Mouse (Mus musculus) testis, adult 2 months (tissue): ENCODE measurements at regions not wholly inside any gene's neighbourhood (a gene's known extent, or its start where the extent isn't known, plus 50 kb on each side); places are given as distances from the start of the nearest gene placed in this dataset.

ENCODE experiments used
- H3K27ac ChIP-seq: fragments of 200-500 bp; 2 replicates; pipeline ENCODE4 v1.5.1; 2012; ENCODE audit warnings: low read depth, low read length; ENCODE audit not compliant: control insufficient read depth, insufficient read depth
- H3K27me3 ChIP-seq: fragments of 200-500 bp; 2 replicates; pipeline ENCODE4 v1.6.1; 2012; ENCODE audit warnings: mild to moderate bottlenecking, low read length, moderate library complexity; ENCODE audit not compliant: control insufficient read depth, insufficient read depth
- H3K36me3 ChIP-seq: fragments of 200-500 bp; 2 replicates; pipeline ENCODE4 v1.6.1; 2012; ENCODE audit warnings: mild to moderate bottlenecking, low read length; ENCODE audit not compliant: control insufficient read depth, insufficient read depth
- H3K4me1 ChIP-seq: fragments of 200-500 bp; 2 replicates; pipeline ENCODE4 v1.6.1; 2012; ENCODE audit warnings: low read length; ENCODE audit not compliant: control insufficient read depth, insufficient read depth
- H3K4me3 ChIP-seq: fragments of 200-500 bp; 2 replicates; pipeline ENCODE4 v1.5.1; 2012; ENCODE audit warnings: low read depth, mild to moderate bottlenecking, low read length, moderate library complexity, mixed read lengths; ENCODE audit not compliant: control insufficient read depth
- CTCF ChIP-seq: fragments of 200-500 bp; IDR thresholded peaks from 2 replicates; pipeline ENCODE4 v1.5.1; 2012; ENCODE audit warnings: low read depth, mild to moderate bottlenecking, inconsistent platforms, low read length, moderate library complexity; ENCODE audit not compliant: control insufficient read depth, insufficient read depth, insufficient replicate concordance
- POLR2A ChIP-seq: fragments of 200-500 bp; IDR thresholded peaks from 2 replicates; pipeline ENCODE4 v1.6.1; 2012; ENCODE audit warnings: low read depth, mild to moderate bottlenecking, inconsistent platforms, low read length, moderate library complexity; ENCODE audit not compliant: control insufficient read depth

DNA sequence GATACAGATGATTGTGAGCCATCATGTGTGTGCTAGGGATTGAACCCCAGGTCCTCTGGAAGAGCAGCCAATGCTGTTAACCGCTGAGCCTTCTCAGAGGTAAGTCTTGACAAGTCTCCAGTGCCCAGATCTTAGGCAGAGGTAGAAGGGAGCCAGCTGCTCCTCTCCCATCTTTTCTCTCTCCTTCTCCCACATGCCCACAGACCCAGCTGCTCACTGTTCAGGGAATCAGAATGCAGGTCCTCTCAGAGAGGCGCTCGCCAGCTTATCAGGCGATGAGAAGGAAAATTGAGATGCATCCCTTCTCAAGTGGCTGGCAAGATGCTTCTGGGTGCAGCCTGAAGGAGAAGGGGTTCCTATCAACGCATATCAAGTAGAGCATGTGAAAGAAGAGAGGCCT, 131.7 kb downstream of the Pdgfra start:
- TF ChIP-seq POLR2A = no peak
- TF ChIP-seq CTCF = no peak
- Histone ChIP-seq H3K36me3 (no peaks in the 10 kb centered on the region), H3K27me3 (no peaks in the 10 kb centered on the region), H3K4me1 (no peaks in the 10 kb centered on the region), H3K27ac (no peak overlapping the region), H3K4me3 (no peak overlapping the region)

DNA sequence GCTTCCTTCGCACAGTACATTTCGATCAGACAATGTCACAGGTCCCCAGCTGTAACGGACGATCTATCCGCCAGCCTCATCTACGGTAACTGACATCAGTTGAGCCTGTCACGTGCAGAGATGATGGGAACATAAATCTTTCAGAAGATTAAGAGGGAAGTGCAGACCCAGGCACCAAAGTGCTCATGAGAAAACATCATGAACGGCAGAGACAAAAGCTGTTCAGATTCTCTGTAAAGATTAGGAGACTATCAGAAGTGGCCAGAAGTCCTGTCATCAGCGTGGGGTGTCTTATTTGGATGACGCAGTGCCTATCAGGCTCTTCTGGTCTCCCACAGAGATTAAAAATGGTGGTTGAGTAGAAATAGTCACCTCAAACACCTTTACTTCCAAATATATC, 133.9 kb downstream of the Pdgfra start:
- no peaks in the 10 kb centered on the region for H3K4me1 ChIP-seq
- TF ChIP-seq POLR2A (no peak), CTCF (no peak)
- H3K27me3 ChIP-seq = no peaks in the 10 kb centered on the region
- H3K36me3 ChIP-seq = no peaks in the 10 kb centered on the region
- no peak overlapping the region for H3K27ac ChIP-seq
- H3K4me3 ChIP-seq = no peak overlapping the region

DNA sequence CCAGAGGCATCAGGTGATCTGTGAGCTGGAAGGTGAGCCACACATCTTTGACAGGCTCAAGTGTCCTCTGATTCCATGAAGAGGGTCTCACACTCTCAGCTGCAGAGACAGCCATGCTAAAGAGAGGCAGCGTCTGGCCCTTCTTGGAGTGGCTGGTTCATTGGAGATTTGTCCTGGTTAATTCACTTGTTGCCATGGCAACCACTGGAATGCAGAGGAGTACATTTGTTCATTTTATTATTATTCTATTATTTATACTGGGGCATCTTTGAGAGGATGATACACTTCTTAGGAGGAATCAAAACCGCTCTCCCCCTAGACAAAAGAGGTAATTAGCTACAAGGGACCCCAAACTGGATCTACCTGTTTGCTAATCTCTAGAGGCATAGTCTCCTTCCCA, 143.6 kb downstream of the Pdgfra start:
- H3K4me1 ChIP-seq = no peaks in the 10 kb centered on the region
- no peak for TF ChIP-seq POLR2A
- TF ChIP-seq CTCF = no peak
- H3K36me3 ChIP-seq = no peaks in the 10 kb centered on the region
- H3K27ac ChIP-seq = no peak overlapping the region
- H3K4me3 ChIP-seq = no peak overlapping the region
- no peaks in the 10 kb centered on the region for H3K27me3 ChIP-seq

DNA sequence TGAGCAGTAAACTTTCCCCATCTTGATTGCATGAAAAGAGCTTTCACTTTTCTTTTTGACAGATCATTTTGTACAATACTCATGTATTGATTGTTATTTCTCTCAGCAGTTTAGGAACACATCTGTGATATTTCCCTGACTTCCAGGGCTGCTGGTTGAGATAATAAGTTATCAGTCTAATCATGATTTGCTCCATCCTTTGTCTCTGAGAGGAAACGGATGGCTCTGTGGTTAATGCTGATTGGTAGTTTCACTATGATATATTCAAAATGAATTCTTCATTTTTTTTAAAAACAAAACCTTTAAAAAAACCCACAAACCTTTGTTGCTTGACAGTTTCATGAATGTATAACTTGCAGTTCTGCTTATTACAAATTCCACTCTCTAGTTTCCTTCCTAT, 160.8 kb downstream of the Pdgfra start:
- no peak overlapping the region for H3K27ac ChIP-seq
- no peak overlapping the region for H3K4me3 ChIP-seq
- peaks cover 2% of the 10 kb centered on the region; the same call in 1 of the 2 replicates for H3K4me1 ChIP-seq
- no peak for TF ChIP-seq CTCF
- no peak for TF ChIP-seq POLR2A
- H3K27me3 ChIP-seq = no peaks in the 10 kb centered on the region
- H3K36me3 ChIP-seq = no peaks in the 10 kb centered on the region

DNA sequence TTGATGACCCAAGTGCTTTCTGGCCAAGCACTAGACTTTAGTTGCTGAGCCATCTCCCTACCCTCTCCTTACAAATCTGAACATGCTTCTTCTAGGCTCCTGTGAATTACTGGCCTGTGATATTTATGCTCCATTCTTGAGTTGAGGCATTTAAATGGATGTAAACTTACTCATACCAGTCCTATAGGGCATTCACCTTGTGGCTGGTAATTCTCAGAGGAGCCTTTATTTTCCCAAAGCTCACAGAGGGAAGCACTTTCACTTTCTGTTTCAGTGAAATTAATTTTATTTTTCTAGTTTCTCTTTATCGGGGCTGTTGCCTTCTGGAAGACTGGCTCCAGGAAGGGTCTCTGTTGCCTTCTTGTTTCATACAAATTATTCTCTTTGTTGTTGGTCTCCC, 163.9 kb downstream of the Pdgfra start:
- Histone ChIP-seq H3K36me3 (no peaks in the 10 kb centered on the region), H3K4me3 (no peak overlapping the region), H3K27me3 (no peaks in the 10 kb centered on the region), H3K4me1 (peaks cover 2% of the 10 kb centered on the region; the same call in 1 of the 2 replicates), H3K27ac (no peak overlapping the region)
- no peak for TF ChIP-seq CTCF
- TF ChIP-seq POLR2A = no peak

DNA sequence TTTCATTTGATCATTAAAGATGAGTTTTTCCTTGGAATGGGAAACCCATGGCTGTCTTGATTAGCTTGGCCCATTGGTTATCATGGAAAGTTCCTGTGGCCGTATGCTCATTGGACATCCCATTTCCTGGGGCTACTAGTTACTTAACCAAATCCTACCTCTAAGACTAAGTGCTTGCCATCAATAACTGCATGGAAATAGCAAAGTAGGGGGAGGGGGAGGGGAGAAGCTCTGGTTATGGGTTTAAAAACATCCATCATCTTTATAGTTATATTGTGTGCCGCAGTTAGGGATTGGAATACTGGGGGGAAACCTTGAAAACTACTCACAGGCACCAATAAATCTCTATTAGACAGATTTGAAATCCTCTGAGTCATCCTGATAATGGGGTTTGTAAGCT, 168.4 kb downstream of the Pdgfra start:
- H3K4me1 ChIP-seq = no peaks in the 10 kb centered on the region
- no peak for TF ChIP-seq POLR2A
- no peak for TF ChIP-seq CTCF
- no peaks in the 10 kb centered on the region for H3K36me3 ChIP-seq
- H3K27ac ChIP-seq = no peak overlapping the region
- H3K27me3 ChIP-seq = no peaks in the 10 kb centered on the region
- no peak overlapping the region for H3K4me3 ChIP-seq

DNA sequence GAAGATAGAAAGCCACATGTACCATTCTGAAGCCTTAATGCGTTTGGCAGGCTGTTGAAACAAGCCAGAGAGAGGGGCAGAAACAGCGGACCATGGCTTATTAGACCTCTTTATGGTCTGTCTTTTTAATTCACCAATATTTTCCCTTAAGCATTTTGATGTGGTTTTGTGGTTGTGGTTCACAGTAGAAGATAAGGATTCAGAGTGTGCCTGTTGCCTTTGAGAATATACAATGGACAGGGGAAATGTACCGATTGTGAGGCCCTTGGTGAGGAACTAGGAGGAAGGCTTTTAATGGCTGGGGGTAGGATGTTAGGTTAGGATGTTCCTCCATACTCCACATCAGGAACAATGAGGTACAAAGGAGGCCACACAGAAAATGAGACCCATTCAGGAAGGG, 182.0 kb downstream of the Pdgfra start:
- Histone ChIP-seq H3K4me3 (no peak overlapping the region), H3K27me3 (no peaks in the 10 kb centered on the region), H3K36me3 (no peaks in the 10 kb centered on the region), H3K4me1 (no peaks in the 10 kb centered on the region), H3K27ac (no peak overlapping the region)
- TF ChIP-seq POLR2A (no peak), CTCF (no peak)

DNA sequence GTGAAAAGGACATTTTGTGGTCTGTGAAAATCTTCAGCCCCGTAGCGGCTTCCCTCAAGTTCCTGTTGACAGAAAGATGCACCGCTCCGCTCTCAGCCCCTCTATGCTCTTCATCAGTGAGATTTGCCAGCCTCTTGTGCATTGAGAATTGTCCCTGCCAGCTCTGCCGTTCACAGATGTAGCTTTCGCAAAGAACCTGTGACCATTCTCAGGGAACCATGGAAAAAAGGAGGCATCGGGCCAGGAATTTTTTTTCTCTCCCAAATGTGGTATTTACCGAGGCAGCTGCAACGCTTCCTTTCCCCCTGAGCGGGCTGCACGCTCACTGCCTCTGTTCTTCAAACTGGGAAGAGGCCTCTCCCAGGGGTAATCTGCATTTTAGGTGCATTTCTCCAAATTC, 184.4 kb downstream of the Pdgfra start:
- Histone ChIP-seq H3K4me3 (no peak overlapping the region), H3K36me3 (no peaks in the 10 kb centered on the region), H3K27me3 (no peaks in the 10 kb centered on the region), H3K4me1 (no peaks in the 10 kb centered on the region), H3K27ac (no peak overlapping the region)
- TF ChIP-seq POLR2A = no peak
- TF ChIP-seq CTCF = no peak
